In the genomic region with DNA sequence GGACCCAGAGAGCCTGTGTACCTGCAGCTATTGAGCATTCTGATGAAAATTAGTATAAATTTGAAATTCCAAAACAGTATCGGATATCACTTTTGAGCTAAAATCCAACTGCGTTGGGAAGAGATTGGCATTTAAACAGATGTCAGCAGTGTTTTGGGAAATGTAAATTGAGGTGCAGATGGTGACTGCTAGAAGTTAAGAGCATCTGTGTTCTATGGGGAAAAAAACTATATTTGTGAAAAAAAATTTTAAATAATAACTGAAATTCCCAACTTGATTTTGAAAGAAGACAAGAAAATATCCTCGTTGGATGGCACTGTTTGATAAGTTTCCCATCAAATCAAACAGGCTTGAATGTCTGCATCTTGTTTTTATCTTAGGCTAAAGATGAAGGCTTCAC, we compare ENCODE assay signal across 18 mouse cellular contexts.
"Had no signal": no experiment of that assay in that cellular context is flagged by ENCODE, and none has a peak within 500 bp of the region (broad histone marks: within the 10 kb centered on the region; RNA-seq: fewer than 3 reads in every experiment).

No protein-coding gene starts in this region.

- ATAC-seq: intestine, postnatal 0 days; liver, postnatal 0 days had no signal

- H3K27me3 ChIP-seq: limb, embryonic 15.5 days had no signal

- H3K4me3 ChIP-seq: limb, embryonic 12.5 days; limb, embryonic 15.5 days had no signal

- DNase-seq: kidney, adult 2 months; kidney, postnatal 25 days; left cerebral cortex, postnatal 4 days; liver, postnatal 0 days; lung, embryonic 14.5 days; lung, postnatal 10 days; lung, postnatal 36 days; midbrain, embryonic 14.5 days; thymus, adult 2 months; thymus, postnatal 14 days; thymus, postnatal 4 days had no signal

- H3K9ac ChIP-seq: limb, embryonic 12.5 days; limb, embryonic 15.5 days; liver, embryonic 14.5 days; liver, postnatal 0 days; lung, embryonic 14.5 days had no signal

- H3K9me3 ChIP-seq: limb, embryonic 12.5 days; limb, embryonic 15.5 days had no signal

- H3K4me2 ChIP-seq: limb, embryonic 12.5 days; limb, embryonic 15.5 days; liver, embryonic 11.5 days; lung, embryonic 14.5 days; midbrain, embryonic 11.5 days had no signal

- H3K36me3 ChIP-seq: limb, embryonic 12.5 days; limb, embryonic 15.5 days had no signal

- H3K27ac ChIP-seq: kidney, postnatal 0 days; limb, embryonic 12.5 days; limb, embryonic 15.5 days; liver, embryonic 14.5 days had no signal
